In the genomic region with DNA sequence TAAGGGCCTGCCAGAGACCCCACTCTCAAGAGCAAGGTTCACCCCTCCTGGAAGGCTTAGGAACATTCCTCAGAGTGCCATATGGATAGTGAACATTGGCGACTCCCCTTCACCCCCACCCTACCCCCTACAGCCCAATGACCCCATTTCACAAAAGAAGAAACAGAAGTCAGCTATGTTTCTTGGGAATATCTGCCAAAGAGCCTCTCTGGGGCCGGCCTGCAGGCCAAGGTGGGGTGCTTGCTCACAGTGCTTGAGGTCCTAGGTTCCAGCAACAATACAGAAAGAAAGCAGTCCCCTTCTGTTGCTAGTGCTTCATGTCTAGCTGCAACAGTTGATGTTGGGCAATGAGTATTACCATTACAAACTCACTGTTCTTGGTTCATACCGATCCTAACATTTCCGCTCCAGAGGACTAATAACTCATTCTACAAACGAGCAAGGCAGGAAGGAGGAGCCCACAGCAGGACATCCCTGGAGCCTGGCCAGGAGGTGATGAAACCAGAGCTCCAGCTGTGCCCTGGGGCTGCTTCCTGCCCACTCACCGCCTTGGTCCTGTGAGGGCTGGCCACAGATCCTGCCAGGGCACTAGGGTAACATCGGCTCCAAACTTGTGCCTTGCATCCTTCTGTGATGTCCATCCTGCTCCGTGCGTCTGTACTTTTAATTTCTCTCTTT, we compare ENCODE assay signal across 10 mouse cellular contexts. TPM values are rescaled to one million over a fixed set of nuclear protein-coding genes. Genes with fewer than 3 reads are reported as not detected.
DNase-seq lines count a peak whose midpoint lies in the region; ATAC-seq and TF ChIP-seq lines count a peak whose summit lies in the region.
"Had no signal": no experiment of that assay in that cellular context is flagged by ENCODE, and none has a peak within 500 bp of the region (broad histone marks: within the 10 kb centered on the region; RNA-seq: fewer than 3 reads in every experiment).

No protein-coding gene starts in this region.

- ATAC-seq in hindbrain, postnatal 0 days: no peak
- ATAC-seq in hindbrain, embryonic 14.5 days (ENCODE audit: low FRiP score): no peak

- H3K4me3 ChIP-seq in hindbrain, postnatal 0 days (ENCODE audit: low read length): no peak overlapping the region
- no peak overlapping the region for H3K4me3 ChIP-seq in hindbrain, embryonic 14.5 days (replicated peaks; ENCODE audit: low read length)
- H3K4me3 ChIP-seq: liver, embryonic 15.5 days; stomach, embryonic 15.5 days had no signal

- H3K4me2 ChIP-seq in hindbrain, postnatal 0 days (ENCODE audit: low read depth, low read length): peak overlapping the region; percentile 8; the same call in 1 of the 2 replicates
- no peak overlapping the region for H3K4me2 ChIP-seq in hindbrain, embryonic 14.5 days (replicated peaks)
- H3K4me2 ChIP-seq: liver, embryonic 15.5 days; stomach, embryonic 15.5 days had no signal

- no peak overlapping the region; the same call in 1 of the 2 replicates for H3K27ac ChIP-seq in hindbrain, postnatal 0 days
- H3K27ac ChIP-seq in hindbrain, embryonic 14.5 days: no peak overlapping the region
- H3K27ac ChIP-seq: liver, embryonic 15.5 days; stomach, embryonic 15.5 days had no signal

- DNase-seq in hindbrain, postnatal 0 days (ENCODE audit: low spot score): peak; percentile 35
- no peak for DNase-seq in hindbrain, embryonic 14.5 days (ENCODE audit: low spot score)
- peak; percentile 91 for DNase-seq in NIH3T3 (ENCODE audit: low read depth)
- DNase-seq in cerebellum, postnatal 14 days: peak; percentile 68 to 81
- DNase-seq in kidney, postnatal 4 days: peak; percentile 79 to 86
- DNase-seq in spleen, adult 12 weeks (ENCODE audit: low spot score): no peak
- DNase-seq in B cell, adult 2 months: no peak
- DNase-seq in spleen, adult 18-20 months: no peak

- TF ChIP-seq CTCF in hindbrain, postnatal 0 days (IDR thresholded peaks at IDR 0.05; ENCODE audit: low read depth): no peak

- no peaks in the 10 kb centered on the region for H3K36me3 ChIP-seq in hindbrain, postnatal 0 days (ENCODE audit: insufficient read depth, low read length)
- 0 out of 2 replicates have a peak, but pooled peaks cover 2% of the 10 kb centered on the region for H3K36me3 ChIP-seq in hindbrain, embryonic 14.5 days (replicated peaks; ENCODE audit: control insufficient read depth, insufficient read depth)

- H3K9ac ChIP-seq in hindbrain, postnatal 0 days (replicated peaks; ENCODE audit: low read length): no peak overlapping the region
- H3K9ac ChIP-seq in hindbrain, embryonic 14.5 days: no peak overlapping the region
- H3K9ac ChIP-seq: liver, embryonic 15.5 days; stomach, embryonic 15.5 days had no signal

- no peaks in the 10 kb centered on the region for H3K27me3 ChIP-seq in hindbrain, postnatal 0 days (ENCODE audit: insufficient read depth, low read length)
- no peaks in the 10 kb centered on the region for H3K27me3 ChIP-seq in hindbrain, embryonic 14.5 days (ENCODE audit: control insufficient read depth, insufficient read depth, low read length)
- H3K27me3 ChIP-seq: stomach, embryonic 15.5 days had no signal

- no peaks in the 10 kb centered on the region for H3K9me3 ChIP-seq in hindbrain, postnatal 0 days (ENCODE audit: low read length)
- no peaks in the 10 kb centered on the region for H3K9me3 ChIP-seq in hindbrain, embryonic 14.5 days (ENCODE audit: control insufficient read depth, low read length)
- H3K9me3 ChIP-seq: liver, embryonic 15.5 days; stomach, embryonic 15.5 days had no signal

- peaks cover 33% of the 10 kb centered on the region for H3K4me1 ChIP-seq in hindbrain, postnatal 0 days (ENCODE audit: insufficient read depth, low read length)
- peaks cover 30% of the 10 kb centered on the region for H3K4me1 ChIP-seq in hindbrain, embryonic 14.5 days (replicated peaks; ENCODE audit: control insufficient read depth, insufficient read depth, low read length)

- whole genome bisulfite sequencing in hindbrain, postnatal 0 days: 41% methylated on average over 9 of the region's 9 CpGs
- 59% methylated on average over 9 of the region's 9 CpGs for WGBS in hindbrain, embryonic 14.5 days

RNA-seq across cellular contexts. Expression of a gene that starts 3.6 kb away (rescaled TPM):
- 15.5 and 18.0 TPM in 2 replicates for total RNA-seq in hindbrain, postnatal 0 days (2014; rRNA removed)
- 13.0 and 14.4 TPM in 2 replicates for polyA plus RNA-seq in hindbrain, postnatal 0 days (2015; fragmentation: Nextera tagmentation; extraction: Ambion mirVana)
- polyA plus RNA-seq in hindbrain, embryonic 14.5 days (2014; fragmentation: Nextera tagmentation; extraction: Ambion mirVana): 18.6 and 19.7 TPM in 2 replicates

RNA-seq across cellular contexts. Expression of a gene that starts 3.7 kb away (rescaled TPM):
- 4.0 and 13.7 TPM in 2 replicates for total RNA-seq in hindbrain, postnatal 0 days (2014; rRNA removed)
- 5.9 and 6.7 TPM in 2 replicates for polyA plus RNA-seq in hindbrain, postnatal 0 days (2015; fragmentation: Nextera tagmentation; extraction: Ambion mirVana)
- 7.2 and 7.9 TPM in 2 replicates for polyA plus RNA-seq in hindbrain, embryonic 14.5 days (2014; fragmentation: Nextera tagmentation; extraction: Ambion mirVana)

RNA-seq across cellular contexts. Expression of a gene that starts 39.3 kb away (rescaled TPM):
- 29.6 and 30.2 TPM in 2 replicates for total RNA-seq in hindbrain, postnatal 0 days (2014; rRNA removed)
- 7.9 and 8.2 TPM in 2 replicates for polyA plus RNA-seq in hindbrain, postnatal 0 days (2015; fragmentation: Nextera tagmentation; extraction: Ambion mirVana)
- 14.9 and 16.0 TPM in 2 replicates for polyA plus RNA-seq in hindbrain, embryonic 14.5 days (2014; fragmentation: Nextera tagmentation; extraction: Ambion mirVana)

Comparison
In these comparisons a context has a peak if more than half of its experiments do, and no peak if none do; other contexts are left out.
1. DNase-seq: peak in hindbrain, postnatal 0 days (single experiment), NIH3T3 (single experiment), cerebellum, postnatal 14 days (2 of 2) and kidney, postnatal 4 days (2 of 2); none in hindbrain, embryonic 14.5 days (single experiment), spleen, adult 12 weeks (single experiment), B cell, adult 2 months (0 of 2) and spleen, adult 18-20 months (0 of 2).